Mouse (Mus musculus): ENCODE measurements around the gene Ankrd23.

Gene Ankrd23

DNA sequence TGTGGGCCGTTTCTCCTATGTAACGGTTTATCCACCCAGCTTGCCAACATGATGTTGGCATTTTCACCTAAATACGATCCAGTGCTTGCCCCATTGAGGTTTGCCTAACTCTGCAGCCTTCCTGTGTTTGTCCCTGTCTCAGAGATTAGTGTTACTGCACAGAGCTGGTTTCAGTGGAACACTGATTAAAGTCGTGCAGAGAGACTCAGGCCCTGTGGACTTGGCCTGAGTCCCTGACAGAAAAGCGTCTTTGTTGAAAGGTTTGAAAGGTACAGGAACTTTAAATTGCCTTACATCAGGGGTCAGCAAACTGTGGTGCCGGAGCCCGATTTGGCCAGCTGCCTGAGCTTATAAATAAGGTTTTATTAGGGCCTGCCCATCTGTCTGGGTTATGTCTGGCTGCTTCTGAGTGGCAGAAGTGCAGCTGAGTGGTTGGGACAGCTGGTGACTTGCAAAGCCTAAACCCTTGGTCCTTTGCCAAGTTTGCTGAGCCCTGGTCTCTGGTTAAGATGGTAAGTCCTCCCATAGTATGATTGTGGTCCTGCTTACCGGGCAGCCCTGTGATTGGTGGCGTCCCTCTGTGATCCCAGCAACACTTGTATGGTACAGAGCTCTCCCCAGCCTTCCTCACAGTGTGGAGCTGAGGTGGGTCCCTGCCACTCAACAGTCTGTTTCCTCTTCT lies 13.2 kb downstream of the Ankrd23 start:
- in situ Hi-C loops (cut with MseI, MboI), result no loop called here

DNA sequence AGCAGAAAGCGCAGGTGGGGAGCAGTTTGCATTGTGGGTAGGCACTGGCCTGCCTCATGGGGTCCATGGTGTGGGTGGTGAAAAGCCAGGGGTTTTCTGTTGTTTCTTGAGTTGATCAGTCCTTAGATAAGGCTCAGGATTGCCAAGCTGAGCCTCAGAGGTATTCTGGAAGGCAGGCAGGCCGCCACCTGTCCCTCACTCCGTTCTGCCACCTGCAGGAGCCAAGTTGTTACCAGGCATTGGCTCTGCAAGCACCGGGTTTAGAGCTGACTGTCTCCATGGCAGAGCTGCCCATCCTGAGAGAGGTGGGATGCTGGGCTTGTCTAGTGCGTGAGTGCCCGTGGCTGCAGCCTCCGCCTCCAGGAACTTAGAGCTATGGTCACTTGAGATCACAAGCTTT lies 14.5 kb downstream of the Ankrd23 start:
- in situ Hi-C loops (cut with MseI, MboI), result no loop called here

DNA sequence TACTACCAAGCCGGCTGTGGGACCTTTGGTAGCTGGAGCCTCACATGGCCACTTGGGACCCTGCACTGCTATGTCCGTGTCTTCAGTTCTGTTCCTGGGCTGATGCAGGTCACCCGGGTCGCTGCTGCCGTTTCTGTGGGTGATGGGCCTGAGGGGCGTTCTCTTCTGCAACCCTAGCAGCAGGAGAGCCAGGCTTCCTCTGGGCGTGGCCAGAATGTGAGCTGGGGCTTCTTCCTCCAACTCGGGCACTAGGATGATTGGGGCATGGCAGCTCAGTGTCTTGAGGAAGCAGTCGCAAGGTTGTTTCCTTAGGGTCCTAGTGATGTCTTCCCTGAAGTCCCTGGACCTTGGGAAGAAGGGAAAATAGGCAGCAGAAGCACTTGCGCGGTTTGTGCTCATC lies 17.1 kb downstream of the Ankrd23 start:
- in situ Hi-C loops (cut with MseI, MboI), result no loop called here

DNA sequence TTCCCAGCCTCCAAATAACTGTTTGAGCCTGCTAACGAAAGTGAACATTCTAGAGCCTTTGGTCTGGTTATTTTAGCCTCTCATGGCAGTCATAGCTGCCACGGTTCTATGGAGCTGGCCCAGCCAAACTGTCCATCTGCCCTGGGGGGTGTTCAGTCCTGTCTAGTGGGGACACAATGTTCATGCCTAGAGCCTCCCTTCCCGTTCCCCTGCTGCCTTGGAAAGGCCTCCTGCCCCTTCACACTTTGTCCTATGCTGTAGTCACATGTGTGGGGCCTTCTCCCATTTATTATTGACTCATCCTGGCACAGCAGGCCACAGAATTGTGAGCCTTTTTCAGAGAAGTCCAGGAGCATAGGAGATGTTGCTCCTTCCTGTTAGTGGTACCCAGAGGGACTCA lies 18.4 kb downstream of the Ankrd23 start:
- in situ Hi-C loops (cut with MseI, MboI), result no loop called here

DNA sequence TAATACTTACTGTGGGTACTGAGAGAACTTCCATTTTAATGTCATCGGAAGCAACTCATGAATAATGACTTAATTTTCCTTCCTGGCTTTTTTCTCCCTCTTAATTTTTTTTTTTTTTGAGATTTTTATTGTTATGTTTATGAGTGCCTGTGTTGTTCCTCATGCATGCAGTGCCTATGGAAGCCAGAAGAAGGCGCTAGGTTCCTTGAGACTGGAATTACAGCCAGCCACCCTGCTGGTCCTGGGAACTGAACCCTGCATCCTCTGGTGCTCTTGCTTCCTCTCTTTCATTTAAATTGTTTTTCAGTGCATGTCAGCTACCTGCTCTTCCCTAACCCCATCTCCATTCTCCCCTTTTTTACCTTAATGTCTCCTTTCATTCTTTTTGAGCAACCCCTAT lies 23.0 kb downstream of the Ankrd23 start:
- in situ Hi-C loops (cut with MseI, MboI), result no loop called here

DNA sequence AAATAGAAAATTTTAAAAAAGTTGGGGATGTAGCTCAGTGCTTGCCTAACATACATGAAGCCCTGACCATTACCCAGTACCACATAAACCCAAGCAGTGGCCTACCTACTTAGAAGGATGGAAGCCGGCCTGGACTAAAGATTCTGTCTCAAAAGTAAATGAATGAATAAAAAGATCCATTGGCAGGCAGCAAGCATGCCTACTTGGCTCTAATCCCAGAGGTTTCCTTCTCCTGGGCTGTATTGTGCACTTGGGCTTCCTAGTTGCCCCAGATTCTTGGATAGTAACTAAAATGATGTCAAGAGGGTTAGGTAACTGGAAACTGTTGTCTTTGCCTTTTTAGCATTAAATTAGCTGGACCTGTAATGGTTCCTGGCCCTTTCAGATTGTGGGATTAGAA lies 23.4 kb downstream of the Ankrd23 start:
- in situ Hi-C loops (cut with MseI, MboI), result no loop called here

DNA sequence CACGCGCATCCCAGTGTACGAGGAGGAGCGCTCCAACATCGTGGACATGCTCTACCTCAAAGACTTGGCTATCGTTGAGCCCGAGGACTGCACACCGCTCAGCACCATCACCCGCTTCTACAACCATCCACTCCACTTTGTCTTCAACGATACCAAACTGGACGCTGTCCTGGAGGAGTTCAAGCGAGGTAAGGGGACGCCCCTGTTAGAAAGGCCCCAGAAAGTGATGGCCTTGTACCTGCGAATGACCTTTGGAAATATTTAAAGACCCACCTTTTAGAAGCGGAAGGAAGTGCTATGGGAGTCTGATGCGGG lies 23.8 kb downstream of the Ankrd23 start:
- in situ Hi-C loops (cut with MseI, MboI), result no loop called here

DNA sequence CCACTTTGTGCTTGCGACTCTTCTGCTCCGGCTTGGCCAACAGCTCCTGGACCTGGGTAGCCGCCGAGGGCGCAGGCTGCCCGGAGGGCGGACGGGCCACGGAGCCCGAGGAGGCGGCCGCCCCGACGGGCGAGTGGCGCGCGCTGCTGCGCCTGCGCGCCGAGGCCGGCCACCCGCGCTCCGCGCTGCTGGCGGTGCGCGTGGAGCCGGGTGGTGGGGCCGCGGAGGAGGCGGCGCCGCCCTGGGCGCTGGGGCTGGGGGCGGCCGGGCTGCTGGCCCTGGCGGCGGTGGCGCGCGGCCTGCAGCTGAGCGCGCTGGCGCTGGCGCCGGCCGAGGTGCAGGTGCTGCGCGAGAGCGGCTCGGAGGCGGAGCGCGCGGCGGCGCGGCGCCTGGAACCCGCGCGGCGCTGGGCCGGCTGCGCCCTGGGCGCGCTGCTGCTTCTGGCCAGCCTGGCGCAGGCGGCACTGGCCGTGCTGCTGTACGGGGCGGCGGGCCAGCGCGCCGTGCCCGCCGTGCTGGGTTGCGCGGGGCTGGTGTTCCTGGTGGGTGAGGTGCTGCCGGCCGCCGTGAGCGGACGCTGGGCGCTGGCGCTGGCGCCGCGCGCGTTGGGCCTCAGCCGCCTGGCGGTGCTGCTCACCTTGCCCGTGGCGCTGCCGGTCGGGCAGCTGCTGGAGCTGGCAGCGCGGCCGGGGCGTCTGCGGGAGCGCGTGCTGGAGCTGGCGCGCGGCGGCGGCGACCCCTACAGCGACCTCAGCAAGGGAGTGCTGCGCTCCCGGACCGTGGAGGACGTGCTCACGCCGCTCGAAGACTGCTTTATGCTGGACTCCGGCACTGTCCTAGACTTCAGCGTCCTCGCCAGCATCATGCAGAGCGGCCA lies 24.4 kb downstream of the Ankrd23 start:
- in situ Hi-C loops (cut with MseI, MboI), result no loop called here

DNA sequence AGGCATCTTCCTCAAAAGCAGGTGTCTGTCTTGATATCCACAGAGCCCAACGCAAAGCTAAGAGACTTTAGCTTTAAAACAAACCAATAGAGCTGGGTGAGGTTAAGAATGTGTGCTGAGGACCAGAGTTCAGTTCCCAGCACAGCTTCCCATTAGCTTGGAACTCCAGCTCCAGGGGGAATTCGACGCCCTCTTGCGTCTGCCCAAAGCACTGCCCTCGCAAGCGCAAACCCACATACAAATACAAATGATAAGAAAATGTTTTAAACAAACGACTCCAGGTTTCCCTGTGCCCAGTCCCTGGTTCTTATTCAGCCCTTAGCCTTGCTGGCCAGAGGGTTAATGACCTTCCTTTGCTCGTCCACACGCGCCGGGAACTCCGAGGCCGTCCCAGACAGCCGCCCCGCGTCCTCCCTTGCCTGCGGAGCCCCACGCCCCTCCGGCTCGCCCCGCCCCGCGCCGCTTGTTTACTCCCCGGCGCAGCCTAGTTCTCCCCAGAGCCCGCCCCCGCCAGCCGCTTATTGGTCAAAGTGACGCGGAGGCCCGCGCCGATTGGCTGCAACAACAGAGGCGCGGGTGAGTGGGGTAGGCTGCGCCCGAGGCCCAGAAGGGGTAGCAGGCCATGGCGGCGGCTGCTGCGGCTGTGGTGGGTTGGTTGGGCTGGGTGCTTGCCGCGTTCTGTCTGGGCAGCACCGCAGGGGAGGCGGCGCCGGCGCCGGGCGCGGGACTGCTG lies 25.2 kb downstream of the Ankrd23 start, which contains the start of gene Cnnm3:
Gene Cnnm3 (plus strand): TSS at position 579 of the 733 bp plus-strand sequence.
- in situ Hi-C loops (cut with MseI, MboI), result no loop called here

DNA sequence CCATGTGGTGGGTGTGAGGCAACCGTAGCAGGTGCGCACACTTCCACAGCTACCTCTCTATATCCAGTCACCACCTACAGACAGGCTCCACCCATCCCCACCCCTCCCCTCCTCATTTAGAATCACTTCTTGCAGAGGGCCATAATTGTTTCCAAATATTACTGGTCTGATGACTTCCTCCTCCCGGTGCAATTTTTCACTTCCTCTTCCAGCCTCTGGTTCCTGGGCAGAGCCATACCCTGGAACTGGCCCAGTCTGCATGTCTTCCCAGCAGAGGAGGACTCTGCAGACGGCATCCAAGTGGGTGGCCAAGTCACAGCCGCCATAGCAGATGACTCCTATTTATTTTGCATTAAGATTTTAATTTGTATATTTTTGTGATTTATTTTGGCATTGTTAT lies 28.4 kb downstream of the Ankrd23 start:
- in situ Hi-C loops (cut with MseI, MboI), result no loop called here

DNA sequence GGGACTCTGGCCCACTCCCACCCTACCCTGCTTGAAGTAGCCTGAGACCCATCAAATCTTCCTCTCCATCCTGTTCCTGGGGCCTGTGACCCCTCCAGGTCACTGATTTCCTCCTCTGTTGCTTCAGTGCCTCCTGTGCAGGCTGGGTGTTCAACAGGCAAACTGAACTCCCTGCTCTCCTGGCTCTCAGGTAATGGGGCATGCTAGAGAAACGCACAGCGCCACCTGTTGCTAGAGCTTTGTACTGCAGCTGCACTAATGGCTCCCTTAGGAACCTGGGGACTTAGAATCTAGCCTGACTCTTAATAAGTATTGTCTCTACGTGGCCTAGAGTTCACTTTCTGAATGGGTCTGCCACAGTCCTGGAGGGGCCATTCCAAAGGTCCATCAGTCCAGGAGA lies 35.4 kb downstream of the Ankrd23 start:
- in situ Hi-C loops (cut with MseI, MboI), result no loop called here

DNA sequence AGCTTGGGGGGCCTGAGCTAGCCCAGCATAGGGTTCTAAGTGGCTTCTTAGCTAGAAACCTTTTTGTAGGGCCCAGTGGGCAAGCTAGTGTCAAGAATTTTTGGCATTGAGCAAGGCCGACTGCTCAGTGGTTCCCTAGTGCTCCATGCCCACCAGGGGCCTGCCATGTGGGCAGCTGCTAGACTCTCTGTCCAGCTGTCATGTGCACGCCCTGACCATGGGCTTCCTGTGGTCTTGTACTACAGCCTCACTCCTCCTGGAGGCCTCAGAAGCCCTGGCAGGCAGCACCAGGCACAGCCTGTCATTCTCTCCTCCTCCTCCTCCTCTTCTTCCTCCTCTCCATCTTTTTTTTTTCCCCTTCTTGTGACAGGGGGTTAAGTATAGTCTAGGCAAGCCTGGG lies 39.4 kb downstream of the Ankrd23 start:
- in situ Hi-C loops (cut with MseI, MboI), result no loop called here

DNA sequence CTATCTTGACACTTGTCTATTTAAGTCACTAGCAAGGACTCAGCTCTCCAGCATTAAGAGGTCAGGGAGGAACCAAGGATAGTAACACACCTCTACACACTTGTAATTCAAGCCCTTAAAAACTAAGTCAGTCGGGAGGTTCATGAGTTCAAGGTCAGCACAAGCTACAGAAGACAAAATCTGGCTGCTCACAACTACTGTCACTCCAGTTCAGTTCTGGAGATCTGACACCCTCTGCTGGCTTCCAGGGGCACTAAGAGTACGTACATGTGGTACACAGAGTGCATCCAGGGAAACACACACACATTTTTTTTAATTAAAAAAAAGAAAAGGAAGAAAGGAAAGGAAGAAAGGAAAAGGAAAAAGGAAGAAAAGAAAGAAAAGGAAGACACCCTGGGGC lies 40.0 kb downstream of the Ankrd23 start:
- in situ Hi-C loops (cut with MseI, MboI), result no loop called here

DNA sequence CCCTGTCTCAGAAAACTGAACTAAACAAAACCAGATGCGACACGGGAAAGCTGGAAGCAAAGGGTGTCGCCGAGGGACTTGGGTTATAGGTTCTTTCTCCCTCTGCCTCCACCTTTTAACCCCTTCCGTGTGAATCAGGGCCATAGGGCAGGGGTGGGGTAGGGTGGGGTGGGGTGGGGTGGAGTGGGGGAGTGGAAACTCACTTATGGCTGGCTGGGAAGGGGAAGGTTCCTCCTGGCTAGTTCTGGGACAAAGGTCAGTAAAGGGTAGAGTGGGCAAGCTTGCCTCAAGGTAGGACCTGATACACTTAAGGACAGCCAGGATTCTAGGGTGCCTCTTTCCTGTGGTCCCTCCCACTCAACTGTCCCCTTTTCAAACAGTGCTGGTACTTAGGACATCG lies 43.4 kb downstream of the Ankrd23 start:
- in situ Hi-C loops (cut with MseI, MboI), result no loop called here

DNA sequence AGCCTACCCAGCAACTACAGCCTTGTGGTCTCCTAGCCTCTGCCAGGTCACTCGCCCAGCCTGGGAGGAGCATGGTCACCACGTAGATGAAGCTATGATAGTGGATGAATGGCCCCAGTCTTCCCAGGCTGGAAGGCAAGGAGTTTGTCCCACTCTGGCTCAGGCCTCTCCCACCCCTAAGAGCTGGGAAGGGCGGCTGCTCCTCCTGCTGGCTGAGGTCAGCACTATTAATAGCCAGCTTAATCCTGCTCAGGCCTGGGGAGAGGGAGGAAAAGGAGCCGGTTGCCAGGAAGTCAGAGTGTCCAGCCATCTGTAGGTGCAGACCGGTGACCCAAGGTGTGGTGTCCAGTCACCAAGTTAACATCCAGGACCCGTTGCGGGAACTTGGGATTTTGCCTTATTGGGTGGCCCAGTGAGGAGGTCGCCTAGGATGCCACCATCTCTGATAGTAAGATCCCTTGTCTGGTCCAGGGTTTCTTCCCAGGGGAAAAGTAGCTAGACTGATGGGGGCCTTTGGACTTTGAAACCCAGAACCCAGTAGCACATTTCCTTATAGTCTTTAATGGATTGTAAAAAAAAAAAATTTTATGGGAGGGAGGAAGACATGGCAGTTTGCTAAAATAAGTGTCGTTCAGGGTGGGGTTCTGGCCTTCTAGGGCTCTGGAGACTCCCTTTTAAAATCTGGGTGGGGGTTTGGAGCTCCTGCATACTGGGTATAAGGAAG lies 44.1 kb downstream of the Ankrd23 start:
- in situ Hi-C loops (cut with MseI, MboI), result no loop called here

DNA sequence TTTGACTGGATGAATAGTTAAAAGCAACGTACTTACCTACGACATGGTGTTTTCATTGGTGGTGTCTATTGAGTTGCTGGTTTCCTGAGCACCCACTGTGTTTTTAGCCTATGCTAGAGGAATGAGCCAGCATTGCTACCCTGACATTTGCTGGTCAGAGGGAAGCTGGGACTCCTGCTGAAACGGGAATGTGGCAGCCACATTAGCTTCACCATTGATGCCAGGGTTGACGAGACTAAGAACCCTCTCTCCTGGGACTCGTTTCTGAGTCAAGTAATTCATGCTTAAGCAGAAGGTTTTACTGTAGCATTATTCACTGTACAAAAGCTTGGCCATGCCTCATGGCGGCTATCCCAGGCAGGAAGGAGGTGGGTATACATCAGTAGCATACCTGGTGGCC lies 47.0 kb downstream of the Ankrd23 start:
- in situ Hi-C loops (cut with MseI, MboI), result no loop called here

DNA sequence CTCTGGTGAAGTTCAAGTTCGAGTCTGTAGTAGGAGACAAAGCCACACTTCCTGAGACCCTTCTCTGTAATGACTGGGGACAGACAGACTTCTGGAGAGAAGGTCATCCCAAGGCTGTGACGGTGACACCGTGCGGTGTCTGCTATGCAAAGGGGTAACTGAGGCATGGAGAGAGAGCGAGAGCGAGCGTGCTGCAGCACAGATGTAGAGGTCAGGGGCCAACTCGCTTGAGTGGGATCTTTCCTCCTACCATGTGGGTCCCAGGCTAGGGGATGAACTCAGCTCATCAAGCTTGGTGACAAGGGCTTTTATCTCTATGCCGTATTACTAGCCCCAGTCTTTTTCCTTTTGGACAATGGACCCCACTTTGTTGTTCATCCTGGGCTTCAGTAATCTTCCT lies 49.6 kb downstream of the Ankrd23 start:
- in situ Hi-C loops (cut with MseI, MboI), result no loop called here

DNA sequence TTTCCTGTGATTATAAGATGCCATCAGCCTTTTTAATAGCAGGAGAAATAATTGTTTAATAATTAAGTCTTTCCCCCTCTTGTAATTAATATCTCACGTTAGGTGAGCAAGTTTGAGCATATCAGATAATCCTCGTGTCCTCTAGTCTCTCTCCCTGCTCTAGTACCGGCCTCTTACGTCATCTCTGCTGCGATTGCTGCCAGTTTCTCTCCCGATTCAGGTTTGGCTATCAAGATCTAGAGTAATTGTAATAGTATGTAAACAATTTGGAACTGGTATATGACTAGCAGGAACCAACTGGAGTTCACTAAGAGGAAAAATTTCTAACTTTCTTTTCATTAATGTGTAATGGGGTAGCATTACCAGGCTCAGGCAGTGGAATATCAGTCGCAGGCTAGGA lies 51.6 kb downstream of the Ankrd23 start:
- in situ Hi-C loops (cut with MseI, MboI), result no loop called here

DNA sequence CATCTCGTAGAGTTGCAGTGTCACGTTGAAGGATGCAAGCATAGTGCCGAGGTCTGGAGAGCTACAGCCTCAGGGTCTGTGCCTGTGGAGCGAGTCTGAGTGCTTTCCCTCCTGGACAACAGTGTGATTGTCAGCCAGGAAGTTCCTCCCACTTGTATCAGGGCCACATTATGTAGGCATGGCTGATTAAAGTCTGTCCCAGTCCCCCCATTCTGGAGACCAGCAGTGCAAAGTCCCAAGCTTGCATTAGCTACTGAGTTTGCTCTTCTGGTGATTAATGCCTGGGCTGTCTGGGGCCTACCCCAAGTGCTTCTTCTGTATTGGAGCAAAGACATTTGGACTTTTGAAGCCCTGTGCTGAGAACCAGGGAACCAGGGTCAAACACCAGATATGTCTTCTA lies 52.9 kb downstream of the Ankrd23 start:
- in situ Hi-C loops (cut with MseI, MboI), result no loop called here

All from mouse trophoblast stem cell (cell line).